Mouse (Mus musculus): ENCODE results near the gene Cdh22. TPM values are rescaled to one million over a fixed set of nuclear protein-coding genes. Genes with fewer than 3 reads are reported as not detected.
A peak's percentile ranks its signal among the peaks of the same experiment; 100 is the strongest.

The Cdh22 gene
- polyA plus RNA-seq, 1 experiment from 2014 or later, result 20.8 TPM

GRCm38 (mm10) chr2:165197546-165197945 lies 37.1 kb downstream of the Cdh22 start:
- Histone ChIP-seq H3K27me3 (replicated peaks) (no peaks in the 10 kb centered on the region), H3K27ac (no peak overlapping the region), H3K9me3 (no peaks in the 10 kb centered on the region), H3K4me3 (no peak overlapping the region), H3K9ac (no peak overlapping the region), H3K4me1 (peaks cover 41% of the 10 kb centered on the region), H3K4me2 (no peak overlapping the region), H3K36me3 (replicated peaks) (no peaks in the 10 kb centered on the region)
- WGBS, result 34% methylated on average over 6 of the region's 6 CpGs
- no peak for ATAC-seq (replicated peaks)

GRCm38 (mm10) chr2:165195411-165196182 lies 39.1 kb downstream of the Cdh22 start:
- 4% methylated on average over 31 of the region's 32 CpGs for WGBS
- peak; percentile 51 for ATAC-seq (replicated peaks)
- peak overlapping the region; percentile 72 for H3K27ac ChIP-seq

GRCm38 (mm10) chr2:165191483-165191882 lies 43.2 kb downstream of the Cdh22 start:
- no peak for ATAC-seq (replicated peaks)
- WGBS, result 54% methylated on average over 7 of the region's 7 CpGs
- no peak overlapping the region for H3K4me3 ChIP-seq
- H3K27me3 ChIP-seq (replicated peaks), result no peaks in the 10 kb centered on the region
- H3K4me2 ChIP-seq, result no peak overlapping the region
- H3K9ac ChIP-seq, result no peak overlapping the region
- H3K9me3 ChIP-seq, result no peaks in the 10 kb centered on the region
- H3K36me3 ChIP-seq (replicated peaks), result no peaks in the 10 kb centered on the region
- H3K4me1 ChIP-seq, result peaks cover 16% of the 10 kb centered on the region
- no peak overlapping the region for H3K27ac ChIP-seq

More at GRCm38 (mm10) chr2:165195411-165196182, 39.1 kb downstream of the Cdh22 start:
- Histone ChIP-seq H3K4me1 (peaks cover 22% of the 10 kb centered on the region), H3K4me3 (no peak overlapping the region), H3K36me3 (replicated peaks) (no peaks in the 10 kb centered on the region), H3K27me3 (replicated peaks) (no peaks in the 10 kb centered on the region), H3K9ac (peak overlapping the region; percentile 7; the same call in 1 of the 2 replicates), H3K9me3 (no peaks in the 10 kb centered on the region), H3K4me2 (peak overlapping the region; percentile 31)

- Histone ChIP-seq H3K27me3 (replicated peaks) (no peaks in the 10 kb centered on the region), H3K9me3 (no peaks in the 10 kb centered on the region), H3K4me3 (no peak overlapping the region), H3K4me2 (no peak overlapping the region), H3K27ac (no peak overlapping the region), H3K4me1 (peaks cover under 1% of the 10 kb centered on the region), H3K9ac (no peak overlapping the region), H3K36me3 (replicated peaks) (no peaks in the 10 kb centered on the region)
- no peak for ATAC-seq (replicated peaks)
- WGBS, result 72% methylated on average over 3 of the region's 3 CpGs
These were observed 45.1 kb downstream of the Cdh22 start for GRCm38 (mm10) chr2:165189546-165189945.

- H3K9me3 ChIP-seq, result no peaks in the 10 kb centered on the region
- H3K27me3 ChIP-seq (replicated peaks), result no peaks in the 10 kb centered on the region
- ATAC-seq (replicated peaks), result no peak
- WGBS, result 73% methylated on average over 9 of the region's 9 CpGs
- H3K4me3 ChIP-seq, result no peak overlapping the region
- peaks cover 15% of the 10 kb centered on the region for H3K4me1 ChIP-seq
- H3K36me3 ChIP-seq (replicated peaks), result no peaks in the 10 kb centered on the region
- no peak overlapping the region for H3K27ac ChIP-seq
- no peak overlapping the region for H3K9ac ChIP-seq
- H3K4me2 ChIP-seq, result no peak overlapping the region
These were observed 46.8 kb downstream of the Cdh22 start for GRCm38 (mm10) chr2:165187648-165188380.

GRCm38 (mm10) chr2:165184015-165184633 lies 50.5 kb downstream of the Cdh22 start:
- Histone ChIP-seq H3K27me3 (replicated peaks) (peaks cover 9% of the 10 kb centered on the region), H3K9me3 (no peaks in the 10 kb centered on the region), H3K4me1 (peaks cover 25% of the 10 kb centered on the region), H3K4me3 (no peak overlapping the region), H3K27ac (peak overlapping the region; percentile 22), H3K36me3 (replicated peaks) (no peaks in the 10 kb centered on the region), H3K9ac (no peak overlapping the region), H3K4me2 (no peak overlapping the region)
- ATAC-seq (replicated peaks), result peak; percentile 69
- WGBS, result 24% methylated on average over 9 of the region's 9 CpGs

- peaks cover 9% of the 10 kb centered on the region for H3K27me3 ChIP-seq (replicated peaks)
- H3K36me3 ChIP-seq (replicated peaks), result no peaks in the 10 kb centered on the region
- no peak for ATAC-seq (replicated peaks)
- no peak overlapping the region for H3K4me2 ChIP-seq
- H3K9me3 ChIP-seq, result no peaks in the 10 kb centered on the region
- peaks cover 33% of the 10 kb centered on the region for H3K4me1 ChIP-seq
- peak overlapping the region; percentile 22; the same call in 1 of the 2 replicates for H3K27ac ChIP-seq
- WGBS, result 67% methylated on average over 11 of the region's 11 CpGs
- no peak overlapping the region for H3K4me3 ChIP-seq
- no peak overlapping the region for H3K9ac ChIP-seq
These were observed 52.3 kb downstream of the Cdh22 start for GRCm38 (mm10) chr2:165182085-165182976.

- no peak overlapping the region; the same call in 1 of the 2 replicates for H3K9ac ChIP-seq
- no peak for ATAC-seq (replicated peaks)
- H3K4me1 ChIP-seq, result peaks cover 42% of the 10 kb centered on the region
- 69% methylated on average over 10 of the region's 10 CpGs for WGBS
- H3K4me3 ChIP-seq, result no peak overlapping the region
- H3K9me3 ChIP-seq, result no peaks in the 10 kb centered on the region
- no peak overlapping the region for H3K4me2 ChIP-seq
- no peak overlapping the region for H3K27ac ChIP-seq
- no peaks in the 10 kb centered on the region for H3K36me3 ChIP-seq (replicated peaks)
- H3K27me3 ChIP-seq (replicated peaks), result peaks cover 9% of the 10 kb centered on the region
These were observed 55.4 kb downstream of the Cdh22 start for GRCm38 (mm10) chr2:165179231-165179630.

GRCm38 (mm10) chr2:165176965-165177364 lies 57.7 kb downstream of the Cdh22 start:
- H3K4me3 ChIP-seq, result no peak overlapping the region
- H3K27me3 ChIP-seq (replicated peaks), result peaks cover 12% of the 10 kb centered on the region
- H3K27ac ChIP-seq, result peak overlapping the region; percentile 82
- no peaks in the 10 kb centered on the region for H3K36me3 ChIP-seq (replicated peaks)
- peak; percentile 62 for ATAC-seq (replicated peaks)
- no peaks in the 10 kb centered on the region for H3K9me3 ChIP-seq
- H3K9ac ChIP-seq, result peak overlapping the region; percentile 35; the same call in 1 of the 2 replicates
- 0 out of 2 replicates have a peak overlapping the region, but pooled peaks have one; percentile 15 for H3K4me2 ChIP-seq
- peaks cover 29% of the 10 kb centered on the region for H3K4me1 ChIP-seq
- 5% methylated on average over 9 of the region's 9 CpGs for WGBS

GRCm38 (mm10) chr2:165166664-165167435 lies 67.8 kb downstream of the Cdh22 start:
- Histone ChIP-seq H3K36me3 (replicated peaks) (no peaks in the 10 kb centered on the region), H3K4me2 (no peak overlapping the region), H3K27ac (0 out of 2 replicates have a peak overlapping the region, but pooled peaks have one; percentile 20), H3K4me1 (peaks cover 30% of the 10 kb centered on the region), H3K4me3 (no peak overlapping the region), H3K9ac (no peak overlapping the region), H3K27me3 (replicated peaks) (no peaks in the 10 kb centered on the region), H3K9me3 (no peaks in the 10 kb centered on the region)
- 13% methylated on average over 17 of the region's 18 CpGs for WGBS
- ATAC-seq (replicated peaks), result peak; percentile 46; the same call in 1 of the 2 replicates

GRCm38 (mm10) chr2:165162221-165162620 lies 72.4 kb downstream of the Cdh22 start:
- no peaks in the 10 kb centered on the region for H3K9me3 ChIP-seq
- peaks cover 51% of the 10 kb centered on the region for H3K4me1 ChIP-seq
- no peak for ATAC-seq (replicated peaks)
- H3K36me3 ChIP-seq (replicated peaks), result no peaks in the 10 kb centered on the region
- no peaks in the 10 kb centered on the region for H3K27me3 ChIP-seq (replicated peaks)
- H3K9ac ChIP-seq, result no peak overlapping the region
- WGBS, result 22% methylated on average over 5 of the region's 5 CpGs
- H3K4me2 ChIP-seq, result no peak overlapping the region
- H3K27ac ChIP-seq, result no peak overlapping the region
- H3K4me3 ChIP-seq, result no peak overlapping the region
